Comparison of ENCODE assay signal across 16 mouse cellular contexts in genomic region chr15:85043761-85044160, GRCm38 (mm10). TPM values are rescaled to one million over a fixed set of nuclear protein-coding genes. Genes with fewer than 3 reads are reported as not detected.
DNase-seq lines count a peak whose midpoint lies in the region; ATAC-seq lines count a peak whose summit lies in the region.
"Had no signal": no experiment of that assay in that cellular context is flagged by ENCODE, and none has a peak within 500 bp of the region (broad histone marks: within the 10 kb centered on the region; RNA-seq: fewer than 3 reads in every experiment).

No protein-coding gene starts in this region.

- H3K9me3 ChIP-seq in kidney, embryonic 16.5 days (ENCODE audit: low read length): no peaks in the 10 kb centered on the region
- H3K9me3 ChIP-seq in kidney, embryonic 14.5 days (ENCODE audit: control insufficient read depth, low read length): no peaks in the 10 kb centered on the region
- H3K9me3 ChIP-seq in hindbrain, embryonic 15.5 days: no peaks in the 10 kb centered on the region
- no peaks in the 10 kb centered on the region for H3K9me3 ChIP-seq in limb, embryonic 12.5 days
- H3K9me3 ChIP-seq in neural tube, embryonic 15.5 days (replicated peaks): no peaks in the 10 kb centered on the region
- H3K9me3 ChIP-seq: midbrain, embryonic 12.5 days had no signal

- no peak overlapping the region for H3K4me2 ChIP-seq in kidney, embryonic 16.5 days (replicated peaks; ENCODE audit: low read depth, low read length)
- no peak overlapping the region for H3K4me2 ChIP-seq in kidney, embryonic 14.5 days (replicated peaks; ENCODE audit: low read depth, low read length)
- peak overlapping the region; percentile 31 for H3K4me2 ChIP-seq in hindbrain, embryonic 15.5 days
- H3K4me2 ChIP-seq in limb, embryonic 12.5 days: peak overlapping the region; percentile 41
- H3K4me2 ChIP-seq in neural tube, embryonic 15.5 days: 0 out of 2 replicates have a peak overlapping the region, but pooled peaks have one; percentile 2
- H3K4me2 ChIP-seq: midbrain, embryonic 12.5 days had no signal

- no peak overlapping the region for H3K27ac ChIP-seq in kidney, embryonic 16.5 days (ENCODE audit: low read length)
- no peak overlapping the region for H3K27ac ChIP-seq in kidney, embryonic 14.5 days (ENCODE audit: low read depth, low read length)
- peak overlapping the region; percentile 80; the same call in 1 of the 2 replicates for H3K27ac ChIP-seq in hindbrain, embryonic 15.5 days (replicated peaks)
- peak overlapping the region; percentile 91 for H3K27ac ChIP-seq in limb, embryonic 12.5 days
- H3K27ac ChIP-seq in neural tube, embryonic 15.5 days (replicated peaks): peak overlapping the region; percentile 79

- peaks cover 13% of the 10 kb centered on the region for H3K4me1 ChIP-seq in kidney, embryonic 16.5 days (ENCODE audit: insufficient read depth, low read length)
- 0 out of 2 replicates have a peak, but pooled peaks cover 5% of the 10 kb centered on the region for H3K4me1 ChIP-seq in kidney, embryonic 14.5 days (ENCODE audit: control insufficient read depth, insufficient read depth, low read length)
- peaks cover 45% of the 10 kb centered on the region for H3K4me1 ChIP-seq in hindbrain, embryonic 15.5 days (replicated peaks)
- H3K4me1 ChIP-seq in limb, embryonic 12.5 days (replicated peaks): peaks cover 38% of the 10 kb centered on the region
- peaks cover 40% of the 10 kb centered on the region for H3K4me1 ChIP-seq in neural tube, embryonic 15.5 days

- no peak for DNase-seq in lung, postnatal 25 days (ENCODE audit: low spot score)
- no peak for DNase-seq in adrenal gland, postnatal 10 days
- DNase-seq: adrenal gland, adult 8-10 months; lung, adult 18-20 months had no signal

- ATAC-seq in kidney, embryonic 16.5 days (ENCODE audit: low FRiP score, low TSS enrichment): no peak
- no peak for ATAC-seq in kidney, embryonic 14.5 days (ENCODE audit: low FRiP score, low TSS enrichment)
- peak; percentile 37; the same call in 1 of the 2 replicates for ATAC-seq in hindbrain, embryonic 15.5 days (ENCODE audit: low FRiP score, low read depth)
- no peak for ATAC-seq in limb, embryonic 12.5 days (ENCODE audit: insufficient number of reproducible peaks, insufficient read depth, low FRiP score, low TSS enrichment, low read depth)
- ATAC-seq in neural tube, embryonic 15.5 days (ENCODE audit: low FRiP score): no peak
- no peak for ATAC-seq in monocyte, adult 5-6 weeks (replicated peaks; ENCODE audit: insufficient number of reproducible peaks, low FRiP score, low TSS enrichment, poor library complexity, severe bottlenecking)

- peaks cover 15% of the 10 kb centered on the region for H3K36me3 ChIP-seq in kidney, embryonic 16.5 days (ENCODE audit: insufficient read depth, low read length)
- H3K36me3 ChIP-seq in kidney, embryonic 14.5 days (ENCODE audit: control insufficient read depth, insufficient read depth, low read length): peaks cover 14% of the 10 kb centered on the region; the same call in 1 of the 2 replicates
- H3K36me3 ChIP-seq in hindbrain, embryonic 15.5 days: peaks cover 23% of the 10 kb centered on the region
- H3K36me3 ChIP-seq in limb, embryonic 12.5 days: peaks cover 42% of the 10 kb centered on the region
- peaks cover 27% of the 10 kb centered on the region for H3K36me3 ChIP-seq in neural tube, embryonic 15.5 days

- 0 out of 2 replicates have a peak overlapping the region, but pooled peaks have one; percentile 15 for H3K9ac ChIP-seq in kidney, embryonic 16.5 days (replicated peaks; ENCODE audit: low read length)
- no peak overlapping the region for H3K9ac ChIP-seq in kidney, embryonic 14.5 days (ENCODE audit: low read depth, low read length)
- no peak overlapping the region for H3K9ac ChIP-seq in hindbrain, embryonic 15.5 days
- H3K9ac ChIP-seq in limb, embryonic 12.5 days (replicated peaks): no peak overlapping the region
- H3K9ac ChIP-seq in neural tube, embryonic 15.5 days (replicated peaks): no peak overlapping the region
- H3K9ac ChIP-seq: midbrain, embryonic 12.5 days had no signal

- H3K4me3 ChIP-seq in kidney, embryonic 16.5 days (ENCODE audit: low read length): no peak overlapping the region
- no peak overlapping the region for H3K4me3 ChIP-seq in kidney, embryonic 14.5 days (ENCODE audit: low read length)
- no peak overlapping the region for H3K4me3 ChIP-seq in hindbrain, embryonic 15.5 days
- H3K4me3 ChIP-seq in limb, embryonic 12.5 days (replicated peaks): no peak overlapping the region
- no peak overlapping the region for H3K4me3 ChIP-seq in neural tube, embryonic 15.5 days (replicated peaks)
- H3K4me3 ChIP-seq: erythroblast, embryonic 14.5 days; midbrain, embryonic 12.5 days had no signal

- WGBS in kidney, embryonic 16.5 days: 72% methylated on average over 5 of the region's 5 CpGs
- 81% methylated on average over 5 of the region's 5 CpGs for WGBS in kidney, embryonic 14.5 days
- WGBS in hindbrain, embryonic 15.5 days: 73% methylated on average over 5 of the region's 5 CpGs
- 77% methylated on average over 5 of the region's 5 CpGs for WGBS in limb, embryonic 12.5 days
- WGBS in neural tube, embryonic 15.5 days: 89% methylated on average over 5 of the region's 5 CpGs

- H3K27me3 ChIP-seq in kidney, embryonic 16.5 days (ENCODE audit: insufficient read depth, low read length): no peaks in the 10 kb centered on the region
- no peaks in the 10 kb centered on the region for H3K27me3 ChIP-seq in kidney, embryonic 14.5 days (ENCODE audit: control insufficient read depth, insufficient read depth, low read length)
- H3K27me3 ChIP-seq in hindbrain, embryonic 15.5 days: no peaks in the 10 kb centered on the region
- H3K27me3 ChIP-seq in limb, embryonic 12.5 days: no peaks in the 10 kb centered on the region
- H3K27me3 ChIP-seq in neural tube, embryonic 15.5 days (replicated peaks): no peaks in the 10 kb centered on the region
- H3K27me3 ChIP-seq: midbrain, embryonic 12.5 days had no signal

RNA-seq across cellular contexts. Expression of gene Fam118a, which starts 15.0 kb away (rescaled TPM):
- polyA plus RNA-seq in kidney, embryonic 16.5 days (2015; fragmentation: Nextera tagmentation; extraction: Ambion mirVana): 23.3 and 23.9 TPM in 2 replicates
- 17.3 and 23.2 TPM in 2 replicates for polyA plus RNA-seq in kidney, embryonic 14.5 days (2014; fragmentation: Nextera tagmentation; extraction: Ambion mirVana)
- 30.1 and 30.8 TPM in 2 replicates for polyA plus RNA-seq in hindbrain, embryonic 15.5 days (2015; fragmentation: Nextera tagmentation; extraction: Ambion mirVana)
- polyA plus RNA-seq in limb, embryonic 12.5 days (2016; fragmentation: Nextera tagmentation; extraction: Ambion mirVana): 27.9 and 28.8 TPM in 2 replicates
- 28.5 and 28.8 TPM in 2 replicates for polyA plus RNA-seq in neural tube, embryonic 15.5 days (2015; fragmentation: Nextera tagmentation; extraction: Ambion mirVana)
- 10 to 100 TPM; 14.6 to 15.5 TPM for total RNA-seq in adrenal gland, postnatal 10 days (2021)
- total RNA-seq in monocyte, adult 5-6 weeks (2017): 7.9 to 12.5 TPM (median 12.3 TPM) in 3 replicates

RNA-seq across cellular contexts. Expression of gene Upk3a, which starts 26.8 kb away (rescaled TPM):
- 65.9 and 74.8 TPM in 2 replicates for polyA plus RNA-seq in kidney, embryonic 16.5 days (2015; fragmentation: Nextera tagmentation; extraction: Ambion mirVana)
- 11.9 and 12.6 TPM in 2 replicates for polyA plus RNA-seq in kidney, embryonic 14.5 days (2014; fragmentation: Nextera tagmentation; extraction: Ambion mirVana)
- polyA plus RNA-seq in hindbrain, embryonic 15.5 days (2015; fragmentation: Nextera tagmentation; extraction: Ambion mirVana): 0.91 and 1.6 TPM in 2 replicates
- not detected in 2 replicates for polyA plus RNA-seq in limb, embryonic 12.5 days (2016; fragmentation: Nextera tagmentation; extraction: Ambion mirVana)
- polyA plus RNA-seq in neural tube, embryonic 15.5 days (2015; fragmentation: Nextera tagmentation; extraction: Ambion mirVana): 0.38 and 0.74 TPM in 2 replicates
- total RNA-seq in adrenal gland, postnatal 10 days (2021): not detected
- total RNA-seq in monocyte, adult 5-6 weeks (2017): not detected in 3 replicates
- total RNA-seq: adrenal gland, adult 8-10 months; gastrocnemius, postnatal 4 days; left cerebral cortex, postnatal 36 days had no signal
- polyA plus RNA-seq: erythroblast, embryonic 14.5 days; inflammation-experienced regulatory T-cells, adult 6 months; spleen, adult 2 months had no signal

RNA-seq across cellular contexts. Expression of gene 5031439G07Rik, which starts 55.4 kb away (rescaled TPM):
- polyA plus RNA-seq in kidney, embryonic 16.5 days (2015; fragmentation: Nextera tagmentation; extraction: Ambion mirVana): 7.1 and 7.2 TPM in 2 replicates
- 6.6 TPM in 2 replicates for polyA plus RNA-seq in kidney, embryonic 14.5 days (2014; fragmentation: Nextera tagmentation; extraction: Ambion mirVana)
- polyA plus RNA-seq in hindbrain, embryonic 15.5 days (2015; fragmentation: Nextera tagmentation; extraction: Ambion mirVana): 39.3 and 43.6 TPM in 2 replicates
- polyA plus RNA-seq in limb, embryonic 12.5 days (2016; fragmentation: Nextera tagmentation; extraction: Ambion mirVana): 7.7 and 10.1 TPM in 2 replicates
- polyA plus RNA-seq in neural tube, embryonic 15.5 days (2015; fragmentation: Nextera tagmentation; extraction: Ambion mirVana): 21.6 and 24.9 TPM in 2 replicates
- 10 to 100 TPM; 38.6 to 47.8 TPM for total RNA-seq in adrenal gland, postnatal 10 days (2021)
- total RNA-seq in monocyte, adult 5-6 weeks (2017): 45.7 to 67.3 TPM (median 62.2 TPM) in 3 replicates

Comparison
In these comparisons a context has a peak if more than half of its experiments do, and no peak if none do; other contexts are left out.
1. H3K27ac ChIP-seq: peak in hindbrain, embryonic 15.5 days (single experiment), limb, embryonic 12.5 days (single experiment) and neural tube, embryonic 15.5 days (single experiment); none in kidney, embryonic 16.5 days (single experiment) and kidney, embryonic 14.5 days (single experiment).
2. H3K4me2 ChIP-seq: peak in hindbrain, embryonic 15.5 days (single experiment), limb, embryonic 12.5 days (single experiment) and neural tube, embryonic 15.5 days (single experiment); none in kidney, embryonic 16.5 days (single experiment) and kidney, embryonic 14.5 days (single experiment).